ENCODE assay signal across 8 mouse cellular contexts in genomic region chr7:64392819-64393151, GRCm38 (mm10). TPM values are rescaled to one million over a fixed set of nuclear protein-coding genes. Genes with fewer than 3 reads are reported as not detected.
DNase-seq lines count a peak whose midpoint lies in the region; ATAC-seq and TF ChIP-seq lines count a peak whose summit lies in the region.

No protein-coding gene starts in this region.

- peak overlapping the region; percentile 98 for H3K4me2 ChIP-seq in heart, embryonic 12.5 days
- H3K4me2 ChIP-seq in forebrain, embryonic 16.5 days (ENCODE audit: low read length), result peak overlapping the region; percentile 75
- H3K4me2 ChIP-seq in liver, embryonic 16.5 days (ENCODE audit: low read depth, low read length), result peak overlapping the region; percentile 72

- no peaks in the 10 kb centered on the region for H3K27me3 ChIP-seq in heart, embryonic 12.5 days (replicated peaks)
- no peaks in the 10 kb centered on the region for H3K27me3 ChIP-seq in E14TG2a.4 (ENCODE audit: insufficient read depth, low read length)
- no peaks in the 10 kb centered on the region for H3K27me3 ChIP-seq in forebrain, embryonic 16.5 days (replicated peaks; ENCODE audit: control insufficient read depth, insufficient read depth, low read length)
- H3K27me3 ChIP-seq in liver, embryonic 16.5 days (ENCODE audit: control insufficient read depth, insufficient read depth, low read depth, low read length), result no peaks in the 10 kb centered on the region

- H3K36me3 ChIP-seq in heart, embryonic 12.5 days, result peaks cover 19% of the 10 kb centered on the region
- peaks cover 21% of the 10 kb centered on the region for H3K36me3 ChIP-seq in E14TG2a.4 (ENCODE audit: insufficient read depth, low read length)
- H3K36me3 ChIP-seq in forebrain, embryonic 16.5 days (ENCODE audit: control insufficient read depth, insufficient read depth), result peaks cover 6% of the 10 kb centered on the region; the same call in 1 of the 2 replicates
- peaks cover 2% of the 10 kb centered on the region for H3K36me3 ChIP-seq in liver, embryonic 16.5 days (ENCODE audit: control insufficient read depth, insufficient read depth)

- no peak for TF ChIP-seq CTCF in E14TG2a.4 (conservative IDR thresholded peaks at IDR 0.05; ENCODE audit: low read length)

- DNase-seq in heart, adult 18-20 months, result no peak
- no peak for DNase-seq in Muller cell, postnatal 12 days (ENCODE audit: inconsistent ontology term)
- DNase-seq in cerebellum, postnatal 25 days, result no peak
- no peak for DNase-seq in adrenal gland, adult 18-20 months (ENCODE audit: low spot score in 2 of 2)

- peak overlapping the region; percentile 75 for H3K9ac ChIP-seq in heart, embryonic 12.5 days
- H3K9ac ChIP-seq in forebrain, embryonic 16.5 days (replicated peaks; ENCODE audit: low read depth, low read length), result peak overlapping the region; percentile 77
- peak overlapping the region; percentile 91 for H3K9ac ChIP-seq in liver, embryonic 16.5 days (ENCODE audit: low read depth, low read length)

- H3K4me1 ChIP-seq in heart, embryonic 12.5 days (replicated peaks), result peaks cover 14% of the 10 kb centered on the region
- H3K4me1 ChIP-seq in E14TG2a.4 (replicated peaks; ENCODE audit: low read depth, low read length), result peaks cover 13% of the 10 kb centered on the region
- peaks cover 19% of the 10 kb centered on the region for H3K4me1 ChIP-seq in forebrain, embryonic 16.5 days (replicated peaks; ENCODE audit: control insufficient read depth, insufficient read depth, low read length)
- H3K4me1 ChIP-seq in liver, embryonic 16.5 days (ENCODE audit: control insufficient read depth, low read depth, low read length), result peaks cover 13% of the 10 kb centered on the region

- no peaks in the 10 kb centered on the region for H3K9me3 ChIP-seq in heart, embryonic 12.5 days (replicated peaks)
- H3K9me3 ChIP-seq in E14TG2a.4 (ENCODE audit: low read length), result no peaks in the 10 kb centered on the region
- H3K9me3 ChIP-seq in forebrain, embryonic 16.5 days (ENCODE audit: control insufficient read depth, low read length), result no peaks in the 10 kb centered on the region
- no peaks in the 10 kb centered on the region for H3K9me3 ChIP-seq in liver, embryonic 16.5 days (replicated peaks; ENCODE audit: control insufficient read depth, low read length)

- ATAC-seq in heart, embryonic 12.5 days (ENCODE audit: insufficient number of reproducible peaks, low FRiP score), result no peak
- no peak for ATAC-seq in forebrain, embryonic 16.5 days
- ATAC-seq in liver, embryonic 16.5 days (ENCODE audit: low read depth), result no peak; the same call in 1 of the 2 replicates

- WGBS in heart, embryonic 12.5 days, result under 1% methylated on average over 15 of the region's 15 CpGs
- 1% methylated on average over 15 of the region's 15 CpGs for WGBS in forebrain, embryonic 16.5 days
- 1% methylated on average over 15 of the region's 15 CpGs for WGBS in liver, embryonic 16.5 days (ENCODE audit: insufficient replicate concordance)

- peak overlapping the region; percentile 68 for H3K4me3 ChIP-seq in heart, embryonic 12.5 days
- peak overlapping the region; percentile 95 for H3K4me3 ChIP-seq in E14TG2a.4 (replicated peaks; ENCODE audit: low read length)
- peak overlapping the region; percentile 78 for H3K4me3 ChIP-seq in forebrain, embryonic 16.5 days (replicated peaks; ENCODE audit: low read length)
- peak overlapping the region; percentile 73 for H3K4me3 ChIP-seq in liver, embryonic 16.5 days (ENCODE audit: low read depth, low read length)

- H3K27ac ChIP-seq in heart, embryonic 12.5 days (ENCODE audit: poor library complexity, severe bottlenecking), result peak overlapping the region; percentile 58
- H3K27ac ChIP-seq in forebrain, embryonic 16.5 days (ENCODE audit: low read length), result peak overlapping the region; percentile 76
- H3K27ac ChIP-seq in liver, embryonic 16.5 days (ENCODE audit: low read length), result peak overlapping the region; percentile 82

RNA-seq across cellular contexts. Expression of gene Mcee, which starts 0.4 kb away (rescaled TPM):
- polyA plus RNA-seq in heart, embryonic 12.5 days (2016; fragmentation: Nextera tagmentation; extraction: Ambion mirVana), result 91.0 and 95.2 TPM in 2 replicates
- 100 to 1,000 TPM; 169 to 199 TPM for total RNA-seq in heart, adult 18-20 months (2021)
- 30.5 and 31.6 TPM in 2 replicates for polyA plus RNA-seq in forebrain, embryonic 16.5 days (2015; fragmentation: Nextera tagmentation; extraction: Ambion mirVana)
- 51.3 and 56.6 TPM in 2 replicates for polyA plus RNA-seq in liver, embryonic 16.5 days (2015; fragmentation: Nextera tagmentation; extraction: Ambion mirVana)
- 10 to 100 TPM; 79.9 to 86.8 TPM for total RNA-seq in adrenal gland, adult 18-20 months (2021)

RNA-seq across cellular contexts. Expression of gene Mphosph10, which starts 0.7 kb away (rescaled TPM):
- polyA plus RNA-seq in heart, embryonic 12.5 days (2016; fragmentation: Nextera tagmentation; extraction: Ambion mirVana), result 27.8 and 30.9 TPM in 2 replicates
- 10 to 100 TPM; 11.9 to 13.5 TPM for total RNA-seq in heart, adult 18-20 months (2021)
- polyA plus RNA-seq in forebrain, embryonic 16.5 days (2015; fragmentation: Nextera tagmentation; extraction: Ambion mirVana), result 27.7 and 28.7 TPM in 2 replicates
- polyA plus RNA-seq in liver, embryonic 16.5 days (2015; fragmentation: Nextera tagmentation; extraction: Ambion mirVana), result 15.1 and 16.6 TPM in 2 replicates
- 10 to 100 TPM; 25.5 to 26.7 TPM for total RNA-seq in adrenal gland, adult 18-20 months (2021)

RNA-seq across cellular contexts. Expression of gene Fan1, which starts 18.9 kb away (rescaled TPM):
- 5.0 and 5.7 TPM in 2 replicates for polyA plus RNA-seq in heart, embryonic 12.5 days (2016; fragmentation: Nextera tagmentation; extraction: Ambion mirVana)
- total RNA-seq in heart, adult 18-20 months (2021), result 10 to 100 TPM in 1 of 2 experiments, 1 to 10 TPM in 1; 8.9 to 10.1 TPM
- polyA plus RNA-seq in forebrain, embryonic 16.5 days (2015; fragmentation: Nextera tagmentation; extraction: Ambion mirVana), result 5.2 and 7.8 TPM in 2 replicates
- polyA plus RNA-seq in liver, embryonic 16.5 days (2015; fragmentation: Nextera tagmentation; extraction: Ambion mirVana), result 1.3 and 1.5 TPM in 2 replicates
- total RNA-seq in adrenal gland, adult 18-20 months (2021), result 1 to 10 TPM; 5.5 to 5.8 TPM
